Mouse (Mus musculus): Measurements from ENCODE around the gene Siah1a.

Gene Siah1a

DNA sequence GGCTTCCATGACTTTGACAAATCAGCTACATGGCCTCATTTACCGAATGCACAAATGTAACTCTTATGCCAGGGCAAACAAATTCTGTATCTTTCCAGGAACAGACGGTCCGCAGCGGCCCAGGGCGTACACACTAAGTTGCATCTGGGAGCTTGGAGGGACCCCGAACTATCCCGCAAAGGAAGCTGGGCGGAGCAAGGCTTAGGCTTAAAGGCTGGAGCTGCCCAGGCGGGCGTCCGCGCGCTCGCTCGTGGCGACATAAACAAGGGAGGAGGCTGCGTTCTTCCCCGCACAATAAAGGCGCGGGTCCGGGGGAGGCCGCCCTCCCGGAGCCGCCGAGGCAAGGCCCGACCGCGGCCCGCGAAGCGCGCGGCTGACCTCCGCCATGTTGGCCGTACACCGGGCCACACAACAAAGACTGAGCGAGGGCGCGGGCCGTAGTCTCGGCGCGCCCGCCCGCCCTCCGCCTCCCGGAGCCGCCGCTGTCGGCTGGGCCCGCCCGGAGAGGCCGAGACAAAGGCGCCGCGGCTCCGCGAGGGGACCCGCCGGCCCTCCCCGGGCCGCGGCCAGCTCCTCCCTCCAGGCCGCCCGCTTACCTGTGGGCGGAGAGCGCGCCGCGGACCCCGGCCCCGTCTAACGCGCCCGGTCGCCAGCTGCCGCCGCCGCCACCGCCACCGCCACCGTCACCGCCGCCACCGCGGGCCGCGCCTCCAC is at the start of gene Siah1a, which contains the start of gene Gm10638:
Siah1a (minus strand) TSS at position 714 of the 714 bp plus-strand sequence.
Gm10638 (plus strand) TSS at position 479 of the 714 bp plus-strand sequence.
- DNase-seq (ENCODE audit: low read depth, low spot score) = no peak

DNA sequence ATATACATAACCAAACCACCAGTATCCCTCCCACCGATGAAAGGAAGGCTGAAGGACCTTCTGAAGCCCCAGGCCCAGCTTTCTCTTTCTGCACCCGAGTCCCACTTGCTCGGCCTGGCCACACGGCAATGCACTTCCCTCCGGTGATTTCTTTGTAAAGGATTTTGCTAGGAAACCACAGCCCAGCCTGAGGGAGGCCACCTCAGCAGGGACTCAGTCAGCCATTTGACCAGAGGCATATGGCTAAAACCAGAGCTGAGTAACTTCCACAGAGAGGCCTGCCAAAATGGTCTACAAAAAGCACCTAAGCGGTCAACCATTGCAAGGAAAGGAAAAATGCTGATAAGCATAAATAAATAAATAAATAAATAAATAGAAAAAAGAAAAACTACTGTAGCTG is 49.0 kb upstream of the Siah1a start:
- no peak for DNase-seq (ENCODE audit: low read depth, low spot score)

DNA sequence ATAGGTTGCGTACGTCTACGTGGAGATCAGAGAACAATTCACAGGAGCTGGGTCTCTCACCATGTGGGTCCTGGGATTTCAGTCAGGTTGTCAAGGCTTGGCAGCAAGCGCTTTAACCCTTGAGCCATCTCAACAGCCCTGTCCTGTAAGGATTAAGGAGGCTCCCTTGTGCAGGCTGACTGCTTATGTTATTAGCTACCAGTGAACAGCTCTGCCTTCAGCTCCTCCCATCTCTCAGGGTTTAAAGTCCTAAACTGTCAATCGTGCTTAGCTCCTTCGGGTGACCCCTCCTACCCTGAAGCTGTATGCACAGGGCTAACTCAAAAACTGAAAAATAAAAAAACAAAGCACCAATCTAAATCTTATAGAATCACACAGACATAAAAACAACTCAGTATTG is 45.8 kb upstream of the Siah1a start:
- no peak for DNase-seq (ENCODE audit: low read depth, low spot score)

DNA sequence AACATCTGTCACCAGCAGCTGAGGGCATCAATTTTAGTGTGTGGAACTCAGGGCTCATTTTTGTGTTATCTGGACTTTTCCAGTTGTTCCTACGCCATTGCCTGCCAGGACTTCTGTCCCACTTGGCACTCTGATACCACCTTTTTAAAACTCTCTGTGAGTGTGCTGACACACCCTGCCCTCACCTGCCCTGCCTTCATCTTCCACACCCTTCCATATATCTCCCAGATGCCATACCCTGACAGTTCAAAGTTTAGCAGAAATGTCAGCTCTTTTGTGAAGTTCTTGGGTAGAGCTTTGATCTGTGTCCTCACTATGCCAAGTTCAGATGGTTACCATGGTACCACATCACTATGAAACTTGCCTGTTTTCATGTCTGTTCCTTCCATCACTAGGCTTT is 43.8 kb upstream of the Siah1a start:
- no peak for DNase-seq (ENCODE audit: low read depth, low spot score)

DNA sequence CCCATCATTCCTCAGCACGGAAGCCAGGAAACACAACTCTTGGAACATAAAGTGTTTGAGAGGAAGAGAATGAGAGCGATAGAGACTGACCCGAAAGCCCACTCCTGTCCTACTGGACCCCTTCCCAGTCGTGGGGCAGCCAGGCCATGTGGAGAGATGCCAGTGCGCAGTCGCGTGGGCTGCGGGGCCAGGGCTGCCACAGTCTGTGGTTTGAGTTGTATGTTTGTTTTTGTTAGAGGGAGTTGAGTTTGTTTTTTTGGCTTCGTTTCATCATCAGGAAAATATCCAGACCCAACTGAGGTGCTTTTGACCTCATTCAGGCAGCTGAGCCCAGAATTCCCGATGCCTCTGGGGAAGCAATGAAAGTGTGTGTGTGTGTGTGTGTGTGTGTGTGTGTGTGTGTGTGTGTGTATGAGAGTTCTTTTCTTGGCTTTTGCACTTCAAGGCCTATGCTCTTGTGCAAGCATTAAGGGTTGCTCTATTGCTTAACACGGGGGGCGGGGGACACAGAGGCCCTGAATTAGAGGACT is 42.2 kb upstream of the Siah1a start:
- DNase-seq (ENCODE audit: low read depth, low spot score) = no peak

DNA sequence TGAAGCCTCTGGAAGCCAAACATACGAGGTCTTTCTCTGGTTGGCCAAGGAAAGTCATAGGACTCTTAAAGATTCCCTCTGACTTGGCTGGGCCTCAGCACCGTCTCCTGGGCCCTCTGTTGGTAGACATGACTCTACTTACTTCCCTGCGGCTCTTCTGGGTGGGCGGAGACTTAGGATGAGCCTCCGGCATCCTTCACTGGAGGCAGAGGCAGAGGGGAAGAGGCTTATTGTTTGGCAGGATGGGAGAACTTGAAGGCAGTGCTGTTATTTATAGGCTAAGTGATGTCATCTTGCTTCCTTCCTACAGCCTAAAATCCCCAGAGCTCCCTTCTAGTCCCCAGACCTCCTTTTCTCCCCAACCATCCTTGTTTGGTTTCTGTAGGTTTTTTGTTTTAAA is 40.8 kb upstream of the Siah1a start:
- no peak for DNase-seq (ENCODE audit: low read depth, low spot score)

DNA sequence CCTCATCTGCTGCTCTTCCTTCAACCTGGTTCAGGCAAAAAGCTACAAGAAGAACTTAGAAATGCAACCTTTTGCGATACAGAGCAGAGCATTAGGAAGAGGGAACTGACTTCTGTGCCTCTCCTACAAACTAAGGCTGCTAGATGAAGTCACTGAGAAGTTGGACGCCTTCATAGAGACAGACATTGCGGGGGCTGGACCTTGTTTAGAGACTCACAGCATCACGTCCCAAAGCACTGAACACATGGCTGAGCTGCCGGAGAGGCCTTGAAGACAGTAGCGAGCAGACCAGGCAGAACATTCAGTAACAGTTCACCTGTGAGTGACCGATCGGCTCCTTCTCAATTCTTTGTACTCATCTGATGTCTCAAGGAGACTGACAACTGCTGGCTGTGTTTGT is 35.4 kb upstream of the Siah1a start:
- no peak for DNase-seq (ENCODE audit: low read depth, low spot score)

DNA sequence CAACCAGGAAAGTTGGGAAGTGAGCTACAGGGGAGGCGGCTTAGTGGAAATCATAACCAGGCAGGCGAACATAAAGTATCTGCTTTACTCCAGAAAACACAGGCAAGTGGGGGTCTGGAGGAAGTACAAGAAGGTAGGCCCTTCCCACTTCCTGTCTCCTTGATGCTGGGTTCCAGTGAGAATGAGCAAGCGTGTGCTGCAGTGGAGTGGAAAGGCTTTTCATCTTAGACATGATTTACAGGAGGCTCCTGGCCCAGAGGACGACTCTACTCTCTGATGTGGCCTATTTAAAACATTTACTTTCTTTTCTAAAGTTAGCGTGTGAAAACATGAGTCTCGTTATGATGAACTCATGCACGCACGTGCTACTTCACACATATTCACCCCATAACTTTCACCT is 33.5 kb upstream of the Siah1a start:
- DNase-seq (ENCODE audit: low read depth, low spot score) = no peak

DNA sequence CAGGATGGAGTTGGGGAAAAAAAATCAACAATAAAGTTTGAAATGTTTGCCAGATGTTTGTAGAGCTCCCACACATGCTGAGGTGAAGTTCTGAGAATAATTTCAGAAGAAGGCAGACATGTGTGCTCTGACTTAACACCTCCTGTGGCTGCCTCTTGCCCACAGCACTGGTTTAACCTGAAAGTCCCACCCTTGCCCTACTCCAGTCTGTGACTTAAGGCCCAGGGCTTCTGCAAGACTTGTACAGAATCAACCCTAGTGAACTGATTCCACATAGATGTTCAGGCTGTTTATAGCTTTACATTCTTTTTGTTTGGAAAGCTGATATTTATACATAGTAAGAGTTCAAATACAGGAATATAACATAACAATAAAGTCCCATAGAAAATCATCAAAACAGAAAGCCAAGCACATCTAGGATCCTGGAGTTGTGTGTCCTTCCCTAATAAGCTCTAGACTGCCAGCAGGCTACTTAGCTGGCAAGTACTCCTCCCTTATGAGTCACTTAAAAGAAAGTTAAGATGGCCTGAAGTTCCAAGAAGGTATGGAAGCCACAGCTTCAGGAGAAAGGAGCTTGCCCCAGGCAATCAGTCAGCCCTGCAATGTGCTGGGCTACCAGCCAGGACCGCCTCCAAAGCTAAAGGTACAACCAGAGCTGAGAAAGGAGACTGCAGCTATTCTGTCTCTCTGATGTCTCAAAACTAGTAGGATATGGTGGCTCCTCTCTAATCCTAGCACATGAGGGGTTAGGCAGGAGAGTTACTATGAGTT is 24.4 kb upstream of the Siah1a start:
- DNase-seq (ENCODE audit: low read depth, low spot score) = no peak

DNA sequence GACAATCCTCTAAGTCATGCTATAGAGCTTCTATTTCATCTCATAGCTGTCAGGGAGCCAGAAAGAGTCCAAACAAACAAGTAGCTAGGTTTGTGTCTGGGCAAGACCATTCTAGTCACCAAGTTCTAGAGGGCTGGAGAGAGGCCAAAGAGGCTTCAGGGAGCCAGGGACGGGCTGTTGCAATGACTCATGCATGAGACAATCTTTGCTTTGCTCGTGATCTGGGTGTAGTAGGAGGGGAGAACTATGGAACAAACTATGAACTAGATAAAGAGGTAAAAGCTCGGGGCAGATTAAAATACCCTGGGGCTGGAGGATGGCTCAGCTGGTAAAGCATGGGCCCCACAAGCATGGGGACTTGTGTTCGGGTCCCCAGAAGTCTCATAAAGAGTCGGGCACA is 22.8 kb upstream of the Siah1a start:
- DNase-seq (ENCODE audit: low read depth, low spot score) = no peak

DNA sequence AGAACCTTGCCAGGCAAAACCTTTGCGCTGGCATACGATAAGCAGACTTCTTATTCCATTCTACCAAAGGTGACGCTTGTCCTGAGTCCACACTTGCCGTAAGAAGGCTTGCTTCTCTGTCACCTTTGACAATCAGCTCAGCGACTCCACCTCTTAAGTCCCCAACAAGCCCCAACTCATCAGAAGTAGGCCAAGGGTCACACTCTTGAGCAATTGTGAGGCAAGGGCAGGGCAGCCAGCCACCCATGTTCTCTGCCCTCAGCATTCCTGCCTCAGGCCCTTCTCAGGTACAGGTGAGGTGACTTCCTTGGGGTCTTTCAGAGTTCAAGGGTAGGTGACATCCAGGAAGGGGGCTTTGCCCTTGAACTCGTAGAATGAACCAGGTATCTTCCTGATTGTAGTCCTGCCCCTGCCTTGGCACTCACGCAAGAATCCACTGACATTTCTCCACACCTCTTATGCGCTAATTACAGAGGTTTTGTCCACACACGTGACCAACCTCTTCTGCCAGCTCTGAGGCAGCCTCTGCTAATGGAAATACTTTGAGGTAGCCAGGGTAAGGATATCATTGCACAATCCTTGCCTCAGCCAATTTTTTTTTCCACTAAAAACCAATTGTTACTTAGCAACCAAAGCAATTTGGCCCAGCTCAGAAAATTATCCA is 20.9 kb upstream of the Siah1a start:
- DNase-seq (ENCODE audit: low read depth, low spot score) = no peak

DNA sequence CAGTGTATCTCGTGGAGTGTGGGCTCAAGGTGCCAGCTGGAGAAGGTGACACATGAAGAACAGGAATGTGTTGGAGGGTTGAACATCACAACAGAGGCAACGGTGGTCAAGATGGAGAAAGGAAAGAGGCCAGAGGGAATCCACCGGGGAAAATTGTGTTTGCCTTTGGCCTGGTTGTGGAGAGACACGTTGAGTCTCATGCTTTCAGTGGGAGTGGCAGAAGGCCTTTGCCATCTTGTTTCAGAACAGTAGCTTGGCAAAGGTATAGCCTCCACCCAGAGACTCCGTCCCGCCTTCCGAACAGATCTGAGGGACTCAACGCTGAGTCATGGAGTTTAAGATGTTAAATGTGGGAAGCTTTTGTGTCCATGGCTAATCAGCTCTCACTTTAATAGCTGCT is 19.9 kb upstream of the Siah1a start:
- no peak for DNase-seq (ENCODE audit: low read depth, low spot score)

DNA sequence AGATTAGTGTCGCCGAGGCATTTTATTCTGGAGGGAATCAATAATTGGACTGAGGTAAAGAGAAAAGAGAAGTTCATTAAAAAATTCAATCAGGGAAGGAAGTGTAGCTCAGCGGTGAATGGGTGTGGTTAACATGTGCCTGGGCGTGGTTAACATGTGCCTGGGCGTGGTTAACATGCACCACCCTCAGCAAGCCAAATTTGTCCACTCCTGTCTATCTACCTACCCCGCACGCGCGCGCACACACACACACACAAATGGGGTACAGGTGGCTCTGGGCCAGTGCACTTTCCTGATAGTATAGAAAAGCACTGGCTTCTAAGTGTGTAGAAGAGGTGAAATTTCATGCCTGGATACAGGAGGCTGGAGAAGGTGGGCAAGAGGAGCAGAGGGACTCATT is 19.4 kb upstream of the Siah1a start:
- DNase-seq (ENCODE audit: low read depth, low spot score) = no peak

DNA sequence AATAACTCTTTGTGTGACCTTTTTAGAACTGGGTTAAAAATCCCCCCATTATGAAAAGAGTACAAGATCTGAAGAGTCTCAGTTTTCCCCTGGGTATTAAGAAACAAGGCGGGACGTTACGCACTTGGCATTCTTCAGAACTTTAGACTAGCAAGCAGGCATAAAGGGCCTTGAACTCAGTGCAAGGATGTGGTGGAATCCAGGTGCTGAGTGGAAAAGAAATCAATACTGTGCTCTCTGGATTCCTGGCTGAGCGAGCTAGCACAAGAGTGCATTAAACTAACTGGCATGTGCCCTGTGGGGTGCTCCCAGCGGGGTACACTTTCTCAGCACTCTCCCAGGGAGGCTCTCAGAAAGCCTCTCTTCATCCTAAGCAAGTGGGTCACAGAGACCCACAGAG is 17.1 kb upstream of the Siah1a start:
- no peak for DNase-seq (ENCODE audit: low read depth, low spot score)

DNA sequence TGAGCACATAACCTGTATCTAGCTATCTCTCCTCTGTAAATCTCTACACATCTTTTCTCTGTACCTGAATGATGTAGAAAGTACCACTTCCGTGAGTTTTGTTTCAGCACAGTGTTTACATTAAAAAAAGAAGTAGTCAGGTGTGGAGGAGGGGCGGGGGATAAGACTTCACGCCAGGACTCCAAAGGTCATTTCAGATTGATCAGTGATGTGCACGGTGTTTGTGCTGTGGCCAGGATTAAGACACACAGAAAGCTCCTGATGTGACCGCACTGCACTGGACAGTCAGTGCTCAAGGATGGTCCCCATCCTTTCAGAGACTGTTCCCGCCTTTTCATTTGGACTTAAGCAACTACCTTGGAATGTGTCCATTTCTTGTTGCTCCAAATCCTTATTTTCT is 15.0 kb upstream of the Siah1a start:
- DNase-seq (ENCODE audit: low read depth, low spot score) = no peak

DNA sequence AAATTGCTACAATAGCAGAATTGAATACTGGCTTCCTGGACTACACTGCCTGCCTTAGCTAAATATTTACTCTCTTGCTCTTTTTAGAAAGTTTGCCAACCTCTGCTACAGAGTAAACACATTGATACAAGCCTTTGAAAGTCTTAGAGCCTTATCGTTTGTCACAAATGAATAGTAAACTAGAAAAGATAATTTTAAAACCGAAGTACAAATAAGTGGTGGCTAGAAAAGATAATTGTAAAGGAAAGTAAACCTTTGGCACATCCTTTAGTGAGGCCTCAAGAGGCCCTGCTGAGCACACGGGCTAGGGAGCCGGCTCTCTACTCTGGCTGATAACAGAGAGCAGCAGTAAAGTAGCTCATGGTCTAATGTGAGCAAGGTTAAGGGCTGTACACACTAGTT is 13.4 kb upstream of the Siah1a start:
- DNase-seq (ENCODE audit: low read depth, low spot score) = no peak

DNA sequence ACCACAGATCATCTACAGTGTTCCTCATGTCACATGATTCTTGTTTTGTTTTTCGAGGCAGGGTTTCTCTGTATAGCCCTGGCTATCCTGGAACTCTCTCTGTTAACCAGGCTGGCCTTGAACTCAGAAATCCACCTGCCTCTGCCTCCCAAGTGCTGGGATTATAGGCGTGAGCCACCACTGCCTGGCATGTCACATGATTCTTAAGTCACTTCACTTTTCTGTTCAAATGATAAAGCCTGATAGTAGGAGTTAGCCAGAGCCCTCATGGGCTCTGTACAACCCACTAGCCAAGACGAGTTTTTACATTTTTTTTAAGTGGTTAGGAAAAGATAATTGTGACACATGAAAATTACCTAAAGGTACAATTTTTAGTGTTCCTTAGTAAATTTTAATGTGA is 12.9 kb upstream of the Siah1a start:
- DNase-seq (ENCODE audit: low read depth, low spot score) = no peak

DNA sequence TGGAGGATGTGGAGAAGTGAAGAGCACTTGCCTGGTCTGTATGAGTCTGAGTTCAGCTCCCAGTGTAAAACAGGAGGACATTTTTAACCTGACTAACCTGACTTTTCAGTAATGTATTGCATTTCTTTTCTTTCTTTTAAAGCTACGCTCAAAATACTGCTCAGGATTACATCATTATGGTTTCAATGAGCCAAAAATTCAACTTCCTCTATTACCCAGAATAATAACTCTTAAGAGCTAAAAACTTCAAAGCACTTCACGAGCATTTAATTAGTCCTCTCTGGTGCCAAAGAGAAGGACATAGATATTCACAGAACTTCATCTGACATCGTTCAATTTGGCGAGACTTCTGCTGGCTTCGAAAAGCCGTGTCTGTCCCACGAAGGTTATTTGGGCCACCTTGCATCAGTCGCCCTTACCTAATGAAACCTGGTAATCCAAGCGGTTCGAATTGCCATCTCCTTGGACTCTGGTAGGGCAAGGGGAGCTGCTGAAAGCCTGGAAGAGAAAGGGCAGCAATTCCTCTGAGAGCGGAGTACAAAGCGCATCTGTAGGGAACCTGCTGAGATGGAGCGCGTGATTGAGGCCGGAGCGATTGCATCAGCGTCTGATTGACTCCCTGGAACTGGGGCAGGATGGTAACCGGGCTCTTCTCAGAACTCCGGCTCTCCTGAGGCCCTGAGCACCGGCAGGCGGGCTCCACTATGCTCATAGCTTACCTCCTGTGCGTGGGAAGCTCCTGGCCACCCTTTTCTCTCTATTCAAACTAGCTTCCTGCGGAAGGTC is 11.4 kb upstream of the Siah1a start:
- DNase-seq (ENCODE audit: low read depth, low spot score) = no peak

DNA sequence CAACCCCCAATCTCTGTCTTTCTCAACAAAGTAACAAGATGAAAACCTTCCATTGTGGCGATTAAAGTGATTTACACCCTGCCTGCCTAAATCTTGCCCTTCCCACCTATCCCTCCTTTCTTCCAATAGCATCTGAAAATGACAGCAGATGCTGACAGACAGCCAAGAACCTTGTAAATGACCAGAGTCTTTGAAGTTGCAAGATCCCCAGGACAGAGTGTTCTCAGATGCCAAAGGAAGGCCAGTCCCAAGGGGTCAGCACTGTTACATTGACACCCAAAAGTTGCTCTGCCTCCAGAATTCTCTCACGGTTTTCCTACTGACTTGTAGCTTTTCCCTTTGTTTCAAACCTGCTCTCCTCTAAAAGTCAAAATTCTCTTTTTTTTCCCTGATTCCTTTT is 4.1 kb upstream of the Siah1a start:
- DNase-seq (ENCODE audit: low read depth, low spot score) = no peak

DNA sequence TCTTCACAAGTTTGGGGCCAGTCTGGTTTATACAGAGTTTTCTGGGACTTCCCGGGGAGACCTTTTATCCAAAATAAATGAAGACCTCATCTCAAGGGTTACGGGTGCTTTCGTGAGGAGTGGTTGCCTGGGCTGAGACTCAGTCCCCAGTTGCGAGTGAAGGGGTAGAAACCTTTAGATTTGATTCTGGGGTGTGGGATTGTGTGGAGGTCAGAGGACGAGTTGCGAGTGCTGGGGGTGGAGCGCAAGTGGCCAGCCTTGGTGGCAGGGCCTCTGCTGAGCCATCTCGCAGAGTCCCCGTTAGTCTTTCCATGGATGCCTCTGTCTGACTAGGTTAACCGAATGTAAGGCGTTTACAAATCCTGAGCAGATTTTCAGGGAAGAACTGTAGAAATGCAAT is 777 bp upstream of the Siah1a start:
- no peak for DNase-seq (ENCODE audit: low read depth, low spot score)

DNA sequence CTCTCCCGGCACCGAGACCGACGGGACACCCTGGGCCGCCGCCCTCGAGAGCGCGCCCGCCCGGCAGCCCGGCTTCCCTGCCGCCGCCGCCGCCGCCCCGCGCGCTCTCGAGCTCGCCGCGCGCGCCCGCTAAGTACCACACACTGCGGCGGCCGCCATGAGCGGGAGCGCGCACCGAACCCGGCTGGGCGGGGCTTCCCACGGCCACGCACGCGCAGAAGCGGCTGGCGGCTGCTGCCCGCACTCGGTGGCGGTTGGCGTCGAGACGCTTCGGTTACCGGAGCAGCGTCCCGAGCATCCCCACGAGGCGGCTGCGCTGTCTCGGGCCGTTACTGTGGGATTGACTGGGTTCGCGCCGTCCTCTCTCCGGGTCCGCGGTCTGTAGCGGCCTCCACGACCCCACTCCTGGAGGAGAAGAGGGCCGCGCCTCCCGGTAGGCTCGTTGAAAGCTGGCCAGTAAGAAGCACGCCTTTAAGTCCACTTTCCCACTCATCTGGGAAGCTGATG is 254 bp upstream of the Siah1a start:
- peak; percentile 77 for DNase-seq (ENCODE audit: low read depth, low spot score)
